Mouse (Mus musculus): ENCODE data around the gene Morn2.

Morn2 gene

GRCm38 (mm10) chr17:80324521-80324920 is 34.5 kb downstream of the Morn2 start:
- DNase-seq = no peak

GRCm38 (mm10) chr17:80325456-80325855 is 35.5 kb downstream of the Morn2 start:
- no peak for DNase-seq

GRCm38 (mm10) chr17:80326431-80326830 is 36.4 kb downstream of the Morn2 start:
- DNase-seq = no peak

- DNase-seq = no peak
Measured at GRCm38 (mm10) chr17:80332386-80332785, 42.4 kb downstream of the Morn2 start.

GRCm38 (mm10) chr17:80345277-80345676 is 55.3 kb downstream of the Morn2 start:
- no peak for DNase-seq

- DNase-seq = no peak
Measured at GRCm38 (mm10) chr17:80346591-80347125, 56.7 kb downstream of the Morn2 start.

All from cerebellum, postnatal 25 days (tissue).